Mouse (Mus musculus): Measurements from ENCODE around the gene Cramp1l. TPM values are rescaled to one million over a fixed set of nuclear protein-coding genes. Genes with fewer than 3 reads are reported as not detected.

Gene Cramp1l
- total RNA-seq (2022): 10 to 100 TPM; 25.2 to 28.6 (median 26.7) TPM

DNA sequence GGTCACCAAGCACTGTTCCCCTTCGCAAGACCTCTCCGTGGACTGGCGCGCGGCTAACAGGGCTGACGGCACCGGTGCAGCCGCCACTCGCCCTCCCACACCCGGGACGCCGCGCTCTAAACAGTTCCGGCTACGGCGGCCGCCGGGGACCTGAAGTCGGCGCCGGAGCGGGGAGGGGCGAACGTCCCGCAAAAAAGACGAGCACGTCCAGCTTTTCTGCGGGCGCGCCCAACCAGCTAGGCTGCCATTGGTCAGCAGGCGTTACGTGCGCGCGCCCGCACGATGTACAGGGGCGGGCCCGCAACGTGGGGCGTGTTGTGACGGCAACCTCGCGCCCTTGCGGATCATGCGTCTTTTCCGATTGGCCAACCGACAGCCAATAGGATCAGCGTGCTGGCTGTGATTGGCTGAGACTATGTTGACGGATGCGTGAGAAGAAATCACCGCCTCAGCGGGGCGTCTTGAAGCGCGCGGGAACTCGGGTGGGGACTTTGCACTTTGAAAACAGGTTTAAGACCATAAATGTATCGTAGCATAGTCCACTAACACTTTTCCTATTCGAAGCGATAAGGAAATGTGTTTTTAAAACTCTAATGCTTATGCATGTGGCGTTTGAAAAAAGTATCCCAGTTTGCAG is at the start of gene Cramp1l, which contains the start of gene Ift140:
TSS of gene Cramp1l (minus strand) at position 134 of the 637 bp plus-strand sequence.
TSS of gene Ift140 (plus strand) at position 431 of the 637 bp plus-strand sequence.
- peak; percentile 99 for DNase-seq (ENCODE audit: low spot score in 2 of 2)

DNA sequence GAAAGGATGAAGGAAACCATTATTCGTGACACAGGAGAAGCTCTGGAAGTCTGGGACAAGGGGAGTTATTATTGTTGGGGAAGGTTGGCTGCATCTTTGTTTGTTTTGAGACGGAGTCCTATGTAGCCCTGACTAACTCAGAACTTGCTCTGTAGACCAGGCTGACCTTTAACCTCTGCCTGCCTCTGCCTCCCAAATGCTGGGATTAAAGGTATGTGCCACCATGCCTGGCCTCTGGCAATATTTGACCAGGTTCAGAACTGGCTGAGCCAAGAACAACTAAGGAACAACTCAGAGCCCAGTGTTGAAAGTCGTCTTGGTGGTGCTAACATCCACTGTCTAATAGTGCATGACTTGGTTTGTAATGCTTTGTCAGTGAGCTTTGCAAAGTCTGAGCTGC is 49.6 kb upstream of the Cramp1l start:
- DNase-seq (ENCODE audit: low spot score in 2 of 2): no peak

DNA sequence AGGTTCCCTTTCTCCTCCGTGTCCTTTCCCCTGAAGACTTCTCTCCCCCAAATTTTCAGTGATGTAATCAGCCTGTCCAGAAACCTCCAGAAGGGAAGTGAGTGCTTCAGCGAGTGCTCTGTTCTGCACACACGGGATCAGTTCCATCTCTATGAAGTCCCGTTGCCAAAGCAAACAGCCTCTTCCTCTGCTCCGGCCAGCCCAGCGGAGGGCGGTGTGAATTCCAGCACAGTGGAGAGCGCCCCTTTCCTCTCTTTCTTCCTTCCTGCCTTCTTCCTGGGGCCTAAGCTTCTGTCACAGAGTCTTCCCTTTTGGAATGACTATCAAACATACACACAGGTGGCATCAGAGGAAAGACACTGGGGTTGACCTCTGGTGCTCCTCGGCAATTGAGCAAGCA is 48.8 kb upstream of the Cramp1l start:
- no peak for DNase-seq (ENCODE audit: low spot score in 2 of 2)

DNA sequence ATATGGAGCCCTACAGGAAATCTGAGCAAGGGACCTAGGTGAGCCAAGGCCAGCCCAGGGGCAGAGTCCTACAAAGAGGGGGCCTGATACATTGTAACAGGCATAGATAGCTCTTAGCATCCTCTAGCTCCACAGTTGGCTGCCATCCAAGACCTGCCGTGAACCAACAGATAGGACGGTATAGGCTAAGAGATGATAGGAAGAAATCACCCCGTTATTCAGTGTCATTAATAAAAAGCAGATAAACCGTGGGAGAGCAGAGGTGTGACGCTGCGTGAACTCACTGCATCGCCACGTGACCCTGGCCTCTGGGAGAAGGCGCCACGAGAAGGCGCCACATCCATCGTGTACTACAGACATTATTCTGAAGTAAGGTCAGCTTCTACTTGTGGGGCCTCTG is 48.3 kb upstream of the Cramp1l start:
- no peak for DNase-seq (ENCODE audit: low spot score in 2 of 2)

DNA sequence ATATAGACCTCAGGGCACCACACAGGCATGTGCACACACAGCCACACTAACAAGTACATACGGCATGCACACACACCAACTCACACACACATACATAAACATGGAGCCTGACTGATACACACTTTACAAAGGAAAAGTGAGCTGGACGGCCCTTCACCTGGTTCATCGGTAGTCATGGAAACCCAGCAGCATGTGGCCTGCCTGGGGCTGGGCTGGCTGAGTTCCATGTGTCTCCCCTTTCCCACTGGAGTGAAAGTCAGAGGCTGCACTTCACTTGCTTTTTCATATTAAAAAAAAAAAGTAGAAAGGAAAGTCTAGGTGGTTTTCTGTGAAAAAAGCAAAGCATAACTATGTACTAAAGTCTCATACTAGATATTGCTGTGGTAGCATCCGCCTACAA is 47.7 kb upstream of the Cramp1l start:
- no peak for DNase-seq (ENCODE audit: low spot score in 2 of 2)

DNA sequence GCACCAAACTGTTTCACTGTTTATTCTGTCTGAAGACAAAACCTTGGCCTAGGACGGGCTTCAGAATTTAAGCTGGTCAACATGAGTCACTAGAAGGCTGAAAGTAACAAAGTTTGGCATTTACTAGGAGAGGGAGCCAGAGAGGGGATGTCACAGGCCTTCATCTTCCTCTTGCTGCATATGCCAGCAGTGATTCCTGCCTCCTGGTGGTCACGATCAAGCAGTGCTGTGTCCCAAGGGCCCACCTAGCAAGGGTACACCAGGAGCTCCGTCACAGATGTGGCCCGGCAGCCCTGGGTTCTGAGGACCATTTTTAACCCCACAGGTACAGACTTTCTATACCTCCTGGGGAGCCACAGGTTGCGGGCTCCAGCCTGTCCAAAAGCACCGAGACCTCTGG is 41.5 kb upstream of the Cramp1l start:
- DNase-seq (ENCODE audit: low spot score in 2 of 2): no peak

DNA sequence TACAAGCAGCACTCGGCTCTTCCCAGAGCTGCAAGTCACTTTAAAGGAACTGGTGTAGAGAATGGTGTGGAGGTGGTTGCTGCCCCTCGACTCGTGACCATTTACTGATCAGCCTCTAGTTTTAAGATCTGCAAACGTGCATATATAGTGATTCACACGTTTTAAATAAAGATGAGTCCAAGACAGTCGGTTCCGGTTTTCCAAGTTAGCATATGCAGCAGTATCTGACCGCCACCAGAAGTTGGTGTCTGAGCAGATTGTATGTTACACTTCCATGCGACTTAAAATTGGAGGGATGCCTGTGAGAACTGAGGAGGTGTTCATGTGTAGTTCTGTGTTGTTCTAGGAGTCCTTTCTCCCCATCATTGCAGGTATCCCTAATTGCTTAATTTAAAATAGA is 37.7 kb upstream of the Cramp1l start:
- DNase-seq (ENCODE audit: low spot score in 2 of 2): no peak

DNA sequence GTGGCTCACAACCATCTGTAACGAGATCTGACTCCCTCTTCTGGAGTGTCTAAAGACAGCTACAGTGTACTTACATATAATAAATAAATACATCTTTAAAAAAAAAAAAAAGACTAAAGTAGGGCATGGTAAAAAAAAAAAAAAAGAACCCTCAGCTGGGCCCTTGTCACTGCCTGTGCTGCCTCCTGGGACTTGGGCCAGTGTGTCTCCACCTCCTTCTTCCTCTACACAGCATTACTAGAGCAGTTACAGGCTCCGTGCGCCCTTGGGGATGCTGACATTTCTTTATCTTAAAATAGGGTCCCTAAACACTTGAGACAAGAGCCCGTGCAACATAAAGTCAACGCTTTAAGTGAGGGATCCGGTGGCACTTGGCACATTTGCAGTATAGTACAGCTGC is 31.6 kb upstream of the Cramp1l start:
- no peak for DNase-seq (ENCODE audit: low spot score in 2 of 2)

DNA sequence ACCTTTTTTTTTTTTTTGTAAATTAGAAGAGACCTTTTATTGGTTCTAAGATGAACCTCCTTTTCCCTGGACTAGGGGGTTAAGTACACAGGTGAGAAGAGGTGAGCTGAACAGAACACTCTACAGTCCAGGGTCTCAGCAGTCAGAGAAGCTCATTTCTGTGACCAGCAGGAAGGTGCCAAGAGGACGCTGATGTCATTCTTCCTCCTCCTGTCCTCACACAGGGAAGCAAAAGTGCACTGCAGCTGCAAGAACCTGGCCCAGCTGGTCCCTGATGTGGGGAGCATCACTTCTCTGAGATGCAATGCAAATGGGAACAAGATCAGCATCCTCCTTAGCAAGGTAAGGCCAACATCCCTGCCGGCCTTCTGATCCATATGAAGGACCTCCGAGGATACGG is 29.7 kb upstream of the Cramp1l start:
- DNase-seq (ENCODE audit: low spot score in 2 of 2): no peak

DNA sequence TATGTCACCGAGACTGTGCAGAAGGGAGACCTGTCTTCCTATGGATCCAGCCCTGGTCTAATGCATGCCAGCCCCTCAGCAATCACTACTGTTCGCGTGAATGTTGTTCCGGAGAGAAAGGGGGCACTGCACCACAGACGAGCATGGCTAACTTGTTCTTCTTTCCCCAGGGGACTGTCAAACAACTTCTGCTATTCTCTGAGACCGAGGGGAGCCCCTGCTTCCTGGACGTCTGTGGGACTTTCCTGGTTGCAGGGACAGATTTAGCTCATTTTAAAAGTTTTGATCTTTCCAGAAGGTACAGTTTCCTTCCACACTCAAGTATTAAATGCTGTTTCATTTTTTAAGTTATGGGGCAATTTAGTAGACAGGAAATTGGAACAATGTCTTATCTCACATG is 29.3 kb upstream of the Cramp1l start:
- no peak for DNase-seq (ENCODE audit: low spot score in 2 of 2)

DNA sequence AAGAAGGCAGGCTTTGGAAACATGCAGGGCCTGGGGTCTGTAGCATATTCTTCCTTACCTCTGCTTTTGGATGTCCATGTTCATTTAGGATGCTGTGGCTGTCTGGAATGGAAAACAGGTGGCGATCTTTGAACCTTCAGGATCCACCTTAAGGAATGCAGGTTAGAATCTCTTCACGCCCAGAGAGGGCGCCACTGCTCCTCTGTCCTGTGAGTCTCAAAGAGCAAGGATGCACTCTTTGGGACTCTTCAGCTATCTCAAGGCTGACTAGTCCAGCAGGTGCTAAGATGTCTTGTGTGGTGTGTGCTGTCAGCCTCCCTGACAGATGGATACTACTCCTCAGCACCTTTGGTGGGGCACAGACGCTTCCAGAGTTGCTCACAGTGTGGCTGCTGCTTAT is 20.6 kb upstream of the Cramp1l start:
- no peak for DNase-seq (ENCODE audit: low spot score in 2 of 2)

DNA sequence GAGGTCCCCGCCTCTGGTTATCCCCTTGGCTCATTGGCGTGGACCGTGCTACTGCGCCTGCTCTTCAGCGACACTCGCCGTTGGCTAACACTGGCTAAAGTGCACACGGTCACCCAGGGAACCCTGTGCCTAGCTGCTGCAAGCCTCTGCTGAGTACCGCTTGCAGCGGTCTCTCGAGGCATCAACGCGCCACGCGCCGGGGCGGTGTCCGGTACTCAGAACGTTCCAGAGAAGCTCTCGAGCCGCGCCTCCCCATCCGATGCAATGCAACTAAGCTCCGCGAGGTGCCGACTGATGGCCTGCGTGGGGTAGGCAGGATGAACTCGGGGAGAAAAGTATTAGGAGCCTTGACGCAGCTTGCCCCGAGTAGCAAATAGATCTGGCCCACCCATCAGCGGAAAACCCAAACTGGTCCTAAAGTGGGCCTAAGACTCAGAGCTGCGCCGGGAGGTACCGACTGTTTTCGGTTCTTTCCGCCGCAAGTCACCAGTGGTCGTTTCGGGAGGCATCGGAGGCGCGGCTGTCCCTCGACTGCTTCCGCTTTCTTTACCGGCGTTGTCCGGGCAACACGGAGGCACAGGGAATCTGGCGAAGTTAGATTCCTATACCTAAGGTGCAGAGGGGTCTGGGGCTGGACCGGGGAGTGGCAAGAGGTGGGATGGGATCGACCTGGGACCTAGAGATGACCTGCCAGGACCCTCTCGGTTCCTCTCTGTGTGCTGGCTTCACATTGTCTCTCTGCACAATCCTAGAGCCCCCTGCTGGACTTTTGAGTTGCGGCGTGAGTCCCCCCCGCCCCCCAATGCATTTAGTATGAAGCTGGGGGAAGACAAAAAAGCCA is 924 bp upstream of the Cramp1l start:
- peak in 1 of 2 experiments; percentile 72 for DNase-seq (ENCODE audit: low spot score in 2 of 2)

DNA sequence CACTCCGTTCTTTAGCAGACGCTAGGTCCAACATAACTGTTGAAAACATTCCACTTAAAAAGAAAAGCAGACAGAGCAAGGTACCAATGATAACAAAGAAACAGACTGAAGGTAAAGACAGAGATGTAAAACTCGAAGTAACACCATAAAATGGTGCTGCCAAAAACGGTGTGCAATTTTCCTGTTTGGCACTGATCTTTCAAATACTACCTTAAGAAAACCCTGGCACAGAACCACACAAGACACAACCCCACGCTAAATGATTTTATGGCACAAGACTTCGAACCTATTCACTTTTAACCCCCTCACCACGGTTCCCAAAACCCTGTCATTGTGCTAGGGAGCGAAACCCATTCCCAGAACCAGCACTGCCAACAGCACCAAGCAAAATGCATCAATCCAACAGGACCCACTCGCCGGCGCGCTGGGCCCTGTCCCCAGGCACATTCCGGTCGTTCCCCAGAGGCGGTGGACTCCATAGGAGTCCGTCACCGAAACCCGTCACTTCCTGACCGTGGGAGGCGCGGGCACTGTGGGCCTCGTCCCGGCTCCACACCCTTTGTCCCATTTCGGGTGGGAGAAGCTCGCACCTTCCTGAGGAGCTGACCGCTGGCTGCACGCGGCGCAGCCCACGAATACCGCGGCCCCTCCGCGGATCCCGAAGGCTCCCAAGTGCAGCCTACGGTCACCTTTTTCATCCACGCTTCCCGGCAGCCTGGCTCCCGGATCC is 582 bp downstream of the Cramp1l start:
- peak; percentile 23 to 31 for DNase-seq (ENCODE audit: low spot score in 2 of 2)

DNA sequence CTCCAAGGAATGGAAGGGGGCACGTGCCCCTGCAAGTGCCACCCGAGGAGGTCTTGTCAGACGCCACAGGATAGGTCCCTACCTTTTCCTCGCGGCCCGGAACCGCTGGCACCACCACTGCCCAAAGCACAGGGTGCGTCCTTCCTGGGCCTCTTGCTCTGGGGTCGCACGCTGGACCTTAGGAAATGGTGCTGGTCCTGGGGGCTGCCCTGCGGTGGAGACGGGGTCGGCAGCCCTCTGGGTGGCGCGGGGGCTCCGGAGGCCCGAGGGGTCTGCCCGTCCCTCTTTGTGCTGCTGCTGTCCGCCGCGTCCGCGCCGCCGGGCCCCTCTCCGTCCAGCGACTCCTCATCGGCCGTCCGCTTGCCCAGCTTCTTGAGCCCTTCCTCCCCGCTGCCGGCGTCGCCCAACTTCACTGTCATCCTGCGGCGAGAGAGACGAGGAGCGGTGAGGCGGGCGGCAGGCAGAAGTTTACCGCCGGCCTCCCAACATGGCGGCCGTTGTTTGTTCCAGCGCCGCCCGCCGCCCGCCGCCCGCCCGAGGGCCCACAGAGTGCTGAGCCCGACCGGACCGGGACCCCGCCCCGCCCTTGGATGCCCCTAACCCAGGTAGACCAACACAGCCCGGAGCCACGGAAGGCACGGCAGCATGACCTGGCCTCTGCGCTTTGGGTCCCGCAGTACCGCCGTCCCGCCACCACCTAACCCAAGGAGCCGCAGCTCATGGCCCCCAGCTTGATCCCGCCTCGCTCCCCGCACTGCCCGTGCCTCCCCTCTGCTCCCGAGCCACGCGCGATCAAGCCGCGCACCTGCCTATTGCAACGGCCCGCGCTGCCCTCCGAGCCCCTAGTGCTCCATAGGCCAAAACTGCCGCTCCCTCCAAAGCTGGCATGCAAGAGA is 1.7 kb downstream of the Cramp1l start:
- no peak for DNase-seq (ENCODE audit: low spot score in 2 of 2)

DNA sequence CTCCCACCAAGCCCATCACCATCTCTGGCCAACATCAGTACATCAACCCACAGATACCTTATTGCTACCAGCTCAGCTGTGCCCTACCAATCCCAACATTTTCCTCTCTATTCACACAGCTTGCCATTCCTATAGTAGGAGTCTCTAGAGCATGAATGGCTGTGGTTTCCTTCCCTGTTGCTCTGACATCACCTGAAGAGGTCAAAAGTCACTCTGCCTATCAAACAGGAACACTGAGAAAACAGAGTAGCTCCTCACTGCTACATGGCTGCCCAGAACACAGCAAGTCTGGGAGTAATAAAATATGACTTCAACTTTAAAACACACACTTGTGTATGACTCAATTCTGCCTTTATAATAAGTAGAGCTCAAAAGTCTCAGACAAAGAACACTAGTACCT is 8.1 kb downstream of the Cramp1l start:
- DNase-seq (ENCODE audit: low spot score in 2 of 2): no peak

DNA sequence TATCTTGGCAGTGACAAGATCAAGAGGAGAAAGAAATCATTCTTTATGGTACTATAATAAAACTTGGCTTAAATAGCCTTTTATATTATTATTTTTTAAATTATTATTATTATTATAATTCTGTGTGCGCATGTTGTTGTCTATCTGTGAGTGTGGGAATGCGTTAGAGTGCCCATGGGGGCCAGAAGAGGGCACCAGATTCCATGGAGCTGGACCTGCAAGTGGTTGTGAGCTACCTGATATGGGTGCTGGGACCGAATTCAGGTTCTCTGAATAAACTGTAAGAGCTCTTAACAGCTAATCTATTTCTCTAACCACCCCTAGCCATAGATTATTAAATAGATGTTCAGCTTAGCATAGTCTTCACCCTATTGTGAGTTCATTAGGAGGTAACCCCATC is 10.5 kb downstream of the Cramp1l start:
- no peak for DNase-seq (ENCODE audit: low spot score in 2 of 2)

DNA sequence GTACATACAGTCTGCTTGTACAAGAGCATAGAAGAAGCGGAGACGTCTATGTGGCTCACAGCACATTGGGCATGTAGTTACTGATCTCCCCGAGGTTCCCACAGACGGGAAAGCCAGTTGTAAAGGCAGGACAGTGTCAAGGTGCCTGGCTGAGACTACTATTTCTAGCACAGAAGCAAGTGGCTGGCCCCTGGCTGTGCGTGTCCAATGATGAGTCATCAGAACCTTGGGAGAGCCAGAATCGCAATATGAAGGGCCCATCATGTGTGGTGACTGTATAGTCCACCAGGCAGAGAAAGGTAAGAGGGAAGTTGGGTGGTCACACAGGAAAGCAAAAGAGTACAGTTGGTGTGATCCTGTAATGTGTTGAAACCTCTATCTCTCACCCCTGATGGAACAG is 20.9 kb downstream of the Cramp1l start:
- no peak for DNase-seq (ENCODE audit: low spot score in 2 of 2)

DNA sequence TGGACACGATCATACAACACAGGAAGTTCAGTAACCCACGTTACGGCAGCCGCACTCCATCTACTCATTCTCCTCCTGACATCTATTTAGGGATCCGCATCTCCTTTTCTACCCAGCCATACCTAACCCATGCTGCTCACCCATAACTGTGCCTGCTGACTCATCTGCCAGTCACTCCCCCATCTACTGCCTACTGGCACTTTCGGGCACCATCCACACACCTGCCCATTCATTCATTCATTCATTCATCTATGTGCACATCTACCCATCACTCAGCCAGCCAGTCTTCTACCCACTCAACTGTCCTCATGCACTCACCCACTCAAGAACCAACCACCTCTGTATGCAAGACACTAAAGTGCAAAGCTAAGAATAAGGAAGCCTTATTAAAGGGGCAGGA is 28.4 kb downstream of the Cramp1l start:
- no peak for DNase-seq (ENCODE audit: low spot score in 2 of 2)

DNA sequence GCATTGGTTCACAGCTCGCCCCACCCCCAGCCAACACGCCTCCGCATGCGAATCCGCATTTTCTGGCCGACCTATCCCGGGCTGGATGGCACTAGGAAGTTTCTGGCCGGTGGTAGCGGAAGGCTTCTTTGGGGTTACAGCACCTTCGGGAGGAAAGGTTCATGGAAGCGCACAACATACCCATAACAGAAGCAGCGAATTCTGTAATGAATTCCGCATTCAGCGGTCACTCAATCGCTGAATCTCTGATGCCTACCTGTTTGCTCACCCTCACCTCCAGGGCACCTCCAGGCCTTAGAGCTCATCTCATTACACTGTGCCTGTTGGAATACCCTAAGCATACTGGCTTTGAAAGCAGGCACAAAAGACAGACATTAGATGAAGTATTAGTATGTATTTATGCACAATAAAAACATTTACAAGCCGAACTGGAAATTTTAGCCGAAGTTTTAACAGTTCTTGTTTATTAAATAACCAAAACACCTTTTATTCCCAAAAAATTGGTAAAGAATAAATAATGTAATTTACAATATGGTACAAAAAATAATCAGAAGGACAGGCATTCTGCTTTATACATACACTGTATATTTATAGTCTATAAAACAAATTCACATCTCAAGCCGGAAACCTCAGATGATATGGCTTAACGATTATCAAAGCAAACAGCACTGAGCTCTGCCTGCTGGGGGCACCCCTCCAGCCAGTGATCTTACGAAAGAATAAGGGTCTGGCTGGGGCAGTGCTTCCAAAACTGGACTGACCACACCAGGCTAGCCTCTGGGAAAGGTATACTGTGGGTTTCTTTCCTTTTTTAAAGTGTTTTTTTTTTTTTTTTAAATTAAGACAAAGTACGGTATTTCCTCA is 54.5 kb downstream of the Cramp1l start:
- no peak for DNase-seq (ENCODE audit: low spot score in 2 of 2)

DNA sequence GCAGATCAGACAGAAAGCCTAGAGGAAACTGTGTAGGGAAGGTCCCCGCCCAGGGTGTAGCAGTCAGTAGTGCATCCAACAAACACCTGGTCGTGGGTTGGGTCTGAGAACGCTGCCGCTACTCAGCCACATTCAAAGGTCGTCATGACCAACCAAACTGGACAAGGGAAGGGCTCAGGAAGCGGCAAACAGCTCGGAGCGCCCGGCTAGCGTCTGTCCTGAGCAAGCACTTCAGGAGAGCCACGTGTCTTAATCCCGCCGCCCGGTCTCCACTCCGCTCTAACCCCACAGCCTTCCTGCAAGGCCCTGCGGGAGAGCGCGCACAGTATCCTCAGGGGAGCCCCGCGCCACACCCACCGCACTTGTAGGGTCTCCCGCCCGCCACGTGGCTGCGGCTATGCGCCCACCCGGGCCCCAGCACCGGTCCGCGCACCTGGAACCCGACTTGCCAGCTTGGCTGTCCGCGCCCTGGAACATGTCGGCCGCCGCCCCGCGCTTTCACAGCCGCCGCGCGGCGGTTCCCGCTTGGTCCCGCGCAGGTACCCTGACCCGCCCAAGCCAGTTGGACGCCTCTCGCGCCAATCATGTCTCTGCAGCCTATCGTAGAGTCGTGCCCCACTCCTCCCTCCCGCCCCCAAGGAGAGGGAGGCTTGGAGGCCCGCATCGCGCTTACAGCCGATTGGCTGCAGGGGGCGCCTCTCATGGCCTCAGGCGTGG is 55.3 kb downstream of the Cramp1l start, which contains the start of gene Jpt2:
TSS of gene Jpt2 (minus strand) at position 555 of the 717 bp plus-strand sequence.
- DNase-seq (ENCODE audit: low spot score in 2 of 2): peak; percentile 96 to 97

All from layer of hippocampus, adult 8-10 months (tissue).